Mouse (Mus musculus): Measurements from ENCODE around the gene Scrt2.

DNA sequence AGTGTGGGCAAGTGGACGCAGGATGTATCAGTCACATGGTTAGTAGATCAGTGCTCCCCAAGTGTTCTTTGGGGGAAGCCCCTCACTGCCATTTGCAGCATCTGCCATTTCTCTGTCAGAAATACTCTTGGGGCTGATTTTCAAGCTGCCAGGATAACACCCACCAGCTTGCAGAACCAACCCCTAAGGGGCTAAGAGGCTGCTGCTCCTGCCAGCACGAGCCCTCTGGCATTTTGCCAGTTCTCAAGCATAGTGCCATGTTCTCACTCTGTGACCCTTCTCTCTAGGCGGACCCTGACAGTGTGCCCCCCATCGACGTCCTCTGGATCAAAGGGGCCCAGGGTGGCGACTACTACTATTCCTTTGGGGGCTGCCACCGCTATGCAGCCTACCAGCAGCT is 27.4 kb downstream of the Scrt2 start:
- TF ChIP-seq CTCF (IDR thresholded peaks at IDR 0.05; ENCODE audit: borderline replicate concordance, extremely low read depth, insufficient read depth, insufficient read length), result no peak
- TF ChIP-seq POLR2A (IDR thresholded peaks at IDR 0.05; ENCODE audit: borderline replicate concordance, extremely low read depth, insufficient read depth, insufficient read length, poor library complexity, severe bottlenecking), result no peak
